Comparison of ENCODE assay signal across 8 mouse cellular contexts in the genomic region with DNA sequence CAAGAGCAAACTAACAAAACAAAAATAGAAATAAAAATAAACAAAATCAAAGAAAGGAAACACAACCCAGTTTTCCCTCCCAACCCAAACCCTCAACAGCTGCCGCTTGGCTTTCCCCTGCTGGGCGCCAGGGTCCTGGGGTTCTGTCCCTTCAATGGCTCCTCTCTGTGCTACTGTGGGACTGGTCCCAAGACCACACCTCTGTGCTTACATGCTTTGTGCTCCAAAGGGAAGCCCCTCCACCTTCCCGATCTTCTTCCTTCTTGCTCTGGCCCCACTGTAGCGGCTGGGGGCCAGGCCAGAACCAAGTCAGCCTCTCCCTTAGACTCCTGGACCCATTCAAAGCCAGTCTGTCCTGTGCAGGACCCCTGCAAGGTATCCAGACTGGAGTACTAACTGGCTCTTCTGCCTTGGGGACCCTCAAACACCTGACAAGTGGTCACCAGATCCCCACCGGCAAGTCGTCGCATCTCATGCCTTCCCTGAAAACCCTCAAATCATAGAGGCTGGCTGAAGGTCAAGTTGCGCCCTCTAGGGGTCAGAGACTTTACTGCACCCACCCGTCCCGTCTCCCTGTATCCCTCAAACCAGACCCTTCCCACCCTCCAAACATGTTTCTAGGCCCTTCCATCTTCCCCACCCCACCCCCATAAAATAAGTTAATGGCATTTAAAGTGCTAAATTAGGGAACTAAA. TPM values are rescaled to one million over a fixed set of nuclear protein-coding genes. Genes with fewer than 3 reads are reported as not detected.
A peak's percentile ranks its signal among the peaks of the same experiment; 100 is the strongest.
DNase-seq lines count a peak whose midpoint lies in the region; ATAC-seq and TF ChIP-seq lines count a peak whose summit lies in the region.

No protein-coding gene starts in this region.

- TF ChIP-seq CTCF in kidney, postnatal 0 days (IDR thresholded peaks at IDR 0.05; ENCODE audit: low read depth) = peak; percentile 77

- no peak overlapping the region for H3K27ac ChIP-seq in forebrain, embryonic 11.5 days (ENCODE audit: low read depth, low read length)
- no peak overlapping the region; the same call in 1 of the 2 replicates for H3K27ac ChIP-seq in forebrain, embryonic 15.5 days (replicated peaks)
- H3K27ac ChIP-seq in heart, embryonic 14.5 days (replicated peaks in 1 of 2; ENCODE audit: control insufficient read depth in 1 of 2, insufficient read depth in 1 of 2, low read depth in 2 of 2, low read length in 2 of 2) = peak overlapping the region; percentile 1 to 61; a peak in 2 of 4 replicates
- H3K27ac ChIP-seq in kidney, postnatal 0 days = peak overlapping the region; percentile 70; the same call in 1 of the 2 replicates

- 33% methylated on average over 10 of the region's 10 CpGs for WGBS in forebrain, embryonic 11.5 days
- 24% methylated on average over 10 of the region's 10 CpGs for WGBS in forebrain, embryonic 15.5 days
- 25% methylated on average over 10 of the region's 10 CpGs for WGBS in heart, embryonic 14.5 days
- WGBS in kidney, postnatal 0 days = 39% methylated on average over 10 of the region's 10 CpGs

- H3K9me3 ChIP-seq in forebrain, embryonic 11.5 days (ENCODE audit: control insufficient read depth, low read length) = no peaks in the 10 kb centered on the region
- H3K9me3 ChIP-seq in forebrain, embryonic 15.5 days = no peaks in the 10 kb centered on the region
- no peaks in the 10 kb centered on the region for H3K9me3 ChIP-seq in heart, embryonic 14.5 days (ENCODE audit: control insufficient read depth, low read length)
- no peaks in the 10 kb centered on the region for H3K9me3 ChIP-seq in kidney, postnatal 0 days (replicated peaks; ENCODE audit: low read length)

- no peaks in the 10 kb centered on the region for H3K36me3 ChIP-seq in forebrain, embryonic 11.5 days (ENCODE audit: control insufficient read depth, insufficient read depth, low read length)
- peaks cover 13% of the 10 kb centered on the region for H3K36me3 ChIP-seq in forebrain, embryonic 15.5 days
- H3K36me3 ChIP-seq in heart, embryonic 14.5 days (ENCODE audit: control insufficient read depth, insufficient read depth, low read length) = no peaks in the 10 kb centered on the region
- no peaks in the 10 kb centered on the region for H3K36me3 ChIP-seq in kidney, postnatal 0 days (ENCODE audit: insufficient read depth, low read length)

- peaks cover 9% of the 10 kb centered on the region for H3K4me1 ChIP-seq in forebrain, embryonic 11.5 days (replicated peaks; ENCODE audit: control insufficient read depth, insufficient read depth, low read length)
- 0 out of 2 replicates have a peak, but pooled peaks cover 3% of the 10 kb centered on the region for H3K4me1 ChIP-seq in forebrain, embryonic 15.5 days
- H3K4me1 ChIP-seq in heart, embryonic 14.5 days (ENCODE audit: control insufficient read depth in 2 of 2, insufficient read depth in 2 of 2, low read length in 2 of 2) = peaks cover 0 to 3% of the 10 kb centered on the region in 2 experiments; a peak in 3 of 4 replicates
- peaks cover 10% of the 10 kb centered on the region; the same call in 1 of the 2 replicates for H3K4me1 ChIP-seq in kidney, postnatal 0 days (replicated peaks; ENCODE audit: insufficient read depth, low read length)

- no peak overlapping the region for H3K4me2 ChIP-seq in forebrain, embryonic 11.5 days (ENCODE audit: low read depth, low read length, severe bottlenecking)
- no peak overlapping the region for H3K4me2 ChIP-seq in forebrain, embryonic 15.5 days (replicated peaks)
- peak overlapping the region; percentile 44 for H3K4me2 ChIP-seq in heart, embryonic 14.5 days (ENCODE audit: low read length)
- H3K4me2 ChIP-seq in kidney, postnatal 0 days (ENCODE audit: low read length) = peak overlapping the region; percentile 31; the same call in 1 of the 2 replicates

- no peak overlapping the region for H3K9ac ChIP-seq in forebrain, embryonic 11.5 days (ENCODE audit: low read length)
- no peak overlapping the region for H3K9ac ChIP-seq in forebrain, embryonic 15.5 days (replicated peaks)
- H3K9ac ChIP-seq in heart, embryonic 14.5 days (ENCODE audit: low read length) = peak overlapping the region; percentile 22; the same call in 1 of the 2 replicates
- H3K9ac ChIP-seq in kidney, postnatal 0 days (ENCODE audit: low read depth, low read length) = no peak overlapping the region

- ATAC-seq in forebrain, embryonic 11.5 days (replicated peaks; ENCODE audit: low FRiP score) = peak; percentile 56
- ATAC-seq in forebrain, embryonic 15.5 days (replicated peaks) = no peak
- ATAC-seq in heart, embryonic 14.5 days (ENCODE audit: insufficient number of reproducible peaks, insufficient read depth, low FRiP score, low read depth) = no peak
- ATAC-seq in kidney, postnatal 0 days (replicated peaks; ENCODE audit: low FRiP score, low read depth) = no peak

- no peaks in the 10 kb centered on the region for H3K27me3 ChIP-seq in forebrain, embryonic 11.5 days (ENCODE audit: control insufficient read depth, insufficient read depth, low read length)
- H3K27me3 ChIP-seq in forebrain, embryonic 15.5 days = no peaks in the 10 kb centered on the region
- H3K27me3 ChIP-seq in heart, embryonic 14.5 days (ENCODE audit: control insufficient read depth, insufficient read depth, low read length) = no peaks in the 10 kb centered on the region
- no peaks in the 10 kb centered on the region; the same call in 1 of the 2 replicates for H3K27me3 ChIP-seq in kidney, postnatal 0 days (ENCODE audit: insufficient read depth, low read length)

- no peak overlapping the region for H3K4me3 ChIP-seq in forebrain, embryonic 11.5 days (ENCODE audit: low read depth, low read length)
- H3K4me3 ChIP-seq in forebrain, embryonic 15.5 days = no peak overlapping the region
- H3K4me3 ChIP-seq in heart, embryonic 14.5 days (ENCODE audit: control insufficient read depth in 1 of 2, insufficient read depth in 1 of 2, low read depth in 1 of 2, low read length in 2 of 2) = no peak overlapping the region; a peak in 1 of 4 replicates
- no peak overlapping the region for H3K4me3 ChIP-seq in kidney, postnatal 0 days (replicated peaks; ENCODE audit: low read depth, low read length)

- DNase-seq in forebrain, embryonic 11.5 days (ENCODE audit: low spot score) = peak; percentile 89
- peak; percentile 74 to 77 for DNase-seq in adrenal gland, adult 18-20 months (ENCODE audit: low spot score in 2 of 2)
- DNase-seq in embryo, embryonic 11 days = peak; percentile 66
- peak; percentile 72 for DNase-seq in kidney, postnatal 0 days (ENCODE audit: low spot score)
- peak; percentile 64 for DNase-seq in lung, postnatal 25 days (ENCODE audit: low spot score)
- DNase-seq in spleen, postnatal 10 days (ENCODE audit: low spot score in 2 of 2) = peak; percentile 68 to 80

RNA-seq across cellular contexts. Expression of gene 4933428G20Rik, which starts 11.0 kb away (rescaled TPM):
- polyA plus RNA-seq in forebrain, embryonic 11.5 days (2014; fragmentation: Nextera tagmentation; extraction: Ambion mirVana) = 0.17 TPM in 1 of 2 replicates, not detected in the other
- polyA plus RNA-seq in forebrain, embryonic 15.5 days (2015; fragmentation: Nextera tagmentation; extraction: Ambion mirVana) = 1.0 and 1.1 TPM in 2 replicates
- under 1 TPM; 0.19 to 0.20 TPM for total RNA-seq in adrenal gland, adult 18-20 months (2021)
- polyA plus RNA-seq in heart, embryonic 14.5 days (2014; fragmentation: Nextera tagmentation; extraction: Ambion mirVana) = 0.19 TPM in 1 of 2 replicates, not detected in the other
- 0.08 and 0.28 TPM in 2 replicates for polyA plus RNA-seq in kidney, postnatal 0 days (2015; fragmentation: Nextera tagmentation; extraction: Ambion mirVana)

Comparison
In these comparisons a context has a peak if more than half of its experiments do, and no peak if none do; other contexts are left out.
1. H3K27ac ChIP-seq: peak in heart, embryonic 14.5 days (2 of 2) and kidney, postnatal 0 days (single experiment); none in forebrain, embryonic 11.5 days (single experiment) and forebrain, embryonic 15.5 days (single experiment).
2. H3K4me2 ChIP-seq: peak in heart, embryonic 14.5 days (single experiment) and kidney, postnatal 0 days (single experiment); none in forebrain, embryonic 11.5 days (single experiment) and forebrain, embryonic 15.5 days (single experiment).
3. Peak in every context shown above with its lines, with median percentiles within 50 percentile points of each other: DNase-seq.